Mouse (Mus musculus) CH12.LX (cell line): Measurements from ENCODE around the gene Kmt5c. TPM values are rescaled to one million over a fixed set of nuclear protein-coding genes. Genes with fewer than 3 reads are reported as not detected.

Experiments
- DNase-seq: peaks from one replicate; pipeline ENCODE4 v3.0.0-alpha.2; 2013; ENCODE audit errors: extremely low read depth
- H3K27ac ChIP-seq: 2 replicates; pipeline ENCODE4 v1.5.1; 2012; ENCODE audit warnings: low read depth, mild to moderate bottlenecking, control low read depth, moderate library complexity; ENCODE audit not compliant: insufficient read depth
- H3K27me3 ChIP-seq: replicated peaks from 2 replicates; pipeline ENCODE3; 2012; ENCODE audit warnings: inconsistent platforms
- H3K36me3 ChIP-seq, 2 experiments: replicated peaks in 1 of 2; 2 replicates each; pipeline versions ENCODE3 to v1.6.1; 2012; ENCODE audit warnings: inconsistent platforms in 1 of 2, low read length in 1 of 2, mild to moderate bottlenecking in 1 of 2, mixed read lengths in 1 of 2, moderate library complexity in 1 of 2; ENCODE audit not compliant: control insufficient read depth in 1 of 2, insufficient read depth in 1 of 2
- H3K4me1 ChIP-seq, 2 experiments: 2 replicates each; pipeline ENCODE4 v1.6.1; 2012; ENCODE audit warnings: inconsistent platforms in 1 of 2, moderate library complexity in 1 of 2; ENCODE audit not compliant: insufficient read depth in 2 of 2, control insufficient read depth in 1 of 2
- H3K4me2 ChIP-seq: 2 replicates; pipeline ENCODE4 v1.6.1; 2012; ENCODE audit warnings: low read depth, mild to moderate bottlenecking, control low read depth; ENCODE audit not compliant: poor library complexity, insufficient read depth, severe bottlenecking
- H3K4me3 ChIP-seq, 3 experiments: fragments of 150-350 bp in 1 of 3; sonication (generic) in 1 of 3; replicated peaks in 1 of 3; 2 replicates each; pipeline versions ENCODE3 to v1.5.1; 2011 to 2012; ENCODE audit warnings: low read depth in 2 of 3, low read length in 2 of 3, mild to moderate bottlenecking in 2 of 3, moderate library complexity in 2 of 3, control low read depth in 1 of 3, improper control_type of control experiment in 1 of 3, inconsistent platforms in 1 of 3, mixed read lengths in 1 of 3; ENCODE audit not compliant: poor library complexity in 1 of 3
- H3K79me2 ChIP-seq: replicated peaks from 2 replicates; pipeline ENCODE4 v1.6.1; 2012; ENCODE audit warnings: mild to moderate bottlenecking, moderate library complexity; ENCODE audit not compliant: control insufficient read depth, poor library complexity, insufficient read depth, severe bottlenecking; ENCODE audit errors: extremely low read depth
- H3K9ac ChIP-seq: 2 replicates; pipeline ENCODE4 v1.6.1; 2012; ENCODE audit warnings: low read depth, mild to moderate bottlenecking, control low read depth, moderate library complexity; ENCODE audit not compliant: insufficient read depth
- H3K9me3 ChIP-seq: replicated peaks from 2 replicates; pipeline ENCODE3; 2012; ENCODE audit warnings: low read length, inconsistent platforms, mixed read lengths
- CHD1 ChIP-seq: IDR thresholded peaks from 2 replicates; pipeline ENCODE4 v1.6.1; 2012; ENCODE audit warnings: low read depth, low read length, improper control_type of control experiment, inconsistent platforms
- CTCF ChIP-seq, 2 experiments: IDR thresholded peaks in 1 of 2; conservative IDR thresholded peaks in 1 of 2; 2 replicates each; pipeline ENCODE4 v1.5.1; 2011 to 2012; ENCODE audit warnings: low read depth in 2 of 2, low read length in 2 of 2, improper control_type of control experiment in 1 of 2, inconsistent platforms in 1 of 2, mild to moderate bottlenecking in 1 of 2, moderate library complexity in 1 of 2
- E2F4 ChIP-seq: IDR thresholded peaks from 2 replicates; pipeline ENCODE4 v1.6.1; 2011; ENCODE audit warnings: low read depth, low read length, improper control_type of control experiment; ENCODE audit not compliant: insufficient replicate concordance
- ETS1 ChIP-seq: conservative IDR thresholded peaks from 2 replicates; pipeline ENCODE4 v1.6.1; 2012; ENCODE audit warnings: low read depth, mild to moderate bottlenecking, inconsistent platforms, low read length, improper control_type of control experiment, moderate library complexity
- HCFC1 ChIP-seq: IDR thresholded peaks from 2 replicates; pipeline ENCODE4 v1.6.1; 2012; ENCODE audit warnings: low read depth, mild to moderate bottlenecking, inconsistent platforms, low read length, improper control_type of control experiment
- IRF4 ChIP-seq: IDR thresholded peaks from 2 replicates; pipeline ENCODE4 v1.6.1; 2014; ENCODE audit warnings: low read depth, mild to moderate bottlenecking, inconsistent platforms, low read length, improper control_type of control experiment
- JUND ChIP-seq: conservative IDR thresholded peaks from 2 replicates; pipeline ENCODE4 v1.6.1; 2011; ENCODE audit warnings: low read depth, low read length, improper control_type of control experiment
- MAX ChIP-seq: IDR thresholded peaks from 2 replicates; pipeline ENCODE4 v1.6.1; 2011; ENCODE audit warnings: low read length, improper control_type of control experiment
- MYC ChIP-seq: IDR thresholded peaks from 2 replicates; pipeline ENCODE4 v1.6.1; 2011; ENCODE audit warnings: low read depth, mild to moderate bottlenecking, improper control_type of control experiment, low read length
- NELFE ChIP-seq: IDR thresholded peaks from 2 replicates; pipeline ENCODE4 v1.6.1; 2011; ENCODE audit warnings: low read depth, low read length, improper control_type of control experiment
- NRF1 ChIP-seq: IDR thresholded peaks from 2 replicates; pipeline ENCODE4 v1.6.1; 2014; ENCODE audit warnings: low read depth, mild to moderate bottlenecking, inconsistent platforms, low read length, improper control_type of control experiment, moderate library complexity
- PAX5 ChIP-seq: IDR thresholded peaks from 2 replicates; pipeline ENCODE4 v1.6.1; 2012; ENCODE audit warnings: low read length, inconsistent platforms, mixed read lengths
- SIN3A ChIP-seq: IDR thresholded peaks from 2 replicates; pipeline ENCODE4 v1.6.1; 2012; ENCODE audit warnings: low read length, improper control_type of control experiment, inconsistent platforms
- TBP ChIP-seq: conservative IDR thresholded peaks from 2 replicates; pipeline ENCODE4 v1.6.1; 2011; ENCODE audit warnings: low read depth, low read length, improper control_type of control experiment
- TCF12 ChIP-seq: IDR thresholded peaks from 2 replicates; pipeline ENCODE4 v1.6.1; 2014; ENCODE audit warnings: low read depth, mild to moderate bottlenecking, inconsistent platforms, low read length, improper control_type of control experiment
- USF1 ChIP-seq: IDR thresholded peaks from 2 replicates; pipeline ENCODE4 v1.6.1; 2014; ENCODE audit warnings: low read depth, mild to moderate bottlenecking, inconsistent platforms, low read length, improper control_type of control experiment
- USF2 ChIP-seq: conservative IDR thresholded peaks from 2 replicates; pipeline ENCODE4 v1.6.1; 2011; ENCODE audit warnings: low read depth, low read length, improper control_type of control experiment
- ZC3H11A ChIP-seq: IDR thresholded peaks from 2 replicates; pipeline ENCODE4 v1.6.1; 2012; ENCODE audit warnings: low read depth, mild to moderate bottlenecking, inconsistent platforms, low read length, improper control_type of control experiment
- ZKSCAN1 ChIP-seq: IDR thresholded peaks from 2 replicates; pipeline ENCODE4 v1.6.1; 2012; ENCODE audit warnings: low read depth, inconsistent platforms, low read length, improper control_type of control experiment, borderline replicate concordance
- ZMIZ1 ChIP-seq: IDR thresholded peaks from 2 replicates; pipeline ENCODE4 v1.6.1; 2012; ENCODE audit warnings: low read depth, mild to moderate bottlenecking, inconsistent platforms, low read length, improper control_type of control experiment
- dilution Hi-C: fragments of 300-500 bp; cut with MboI; formaldehyde crosslinking; loops from 2 replicates; pipeline ENCODE4 v1.14.3; 2020; ENCODE audit warnings: low sequenced_read_pairs; ENCODE audit not compliant: extremely low pct_unique_long_range_greater_than_20kb, extremely low pct_ligation_motif_present
- in situ Hi-C: fragments of 300-500 bp; cut with MboI; formaldehyde crosslinking; loops from 3 replicates; pipeline ENCODE4 v1.14.3; 2019; ENCODE audit warnings: low sequenced_read_pairs, low pct_ligation_motif_present, low pct_unique_long_range_greater_than_20kb, mixed read lengths
- polyA plus RNA-seq: library from polyadenylated mRNA; unstranded; fragments of >175 nt; gene quantifications from 2 replicates; pipeline ENCODE4 v1.2.1, GENCODE M21; 2012; ENCODE audit warnings: low read depth; ENCODE audit not compliant: insufficient read length
- total RNA-seq, 2 experiments: library from RNA; depleted of rRNA; stranded (reverse); fragments of 300-350 nt in 1 of 2; fragments of >200 nt in 1 of 2; gene quantifications; 2 replicates each; pipeline ENCODE4 v1.2.3; 2012 to 2014

Gene Kmt5c
- total and polyA plus RNA-seq, 3 experiments, result 41.2 to 46.7 (median 41.3) TPM

DNA sequence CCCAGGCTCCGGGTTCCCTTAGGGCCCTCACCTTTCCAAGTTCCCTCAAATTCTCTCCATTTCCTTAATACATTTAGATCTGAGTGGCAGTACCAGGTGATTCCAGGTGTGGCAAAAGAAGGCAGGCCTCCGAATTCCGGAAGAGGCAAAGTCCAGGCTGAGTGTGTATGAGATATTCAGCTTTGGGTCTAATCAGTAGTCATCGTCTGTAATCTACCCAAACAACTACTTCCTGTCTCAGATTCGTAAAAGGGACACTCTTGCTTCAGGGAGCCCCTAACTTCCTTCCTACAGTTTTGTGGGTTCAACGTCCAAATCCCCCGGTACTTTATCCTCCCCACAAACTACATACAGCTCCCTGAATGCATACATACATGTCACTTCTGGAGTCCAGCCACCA lies 14.7 kb upstream of the Kmt5c start, which contains the start of gene Tmem150b:
Tmem150b (minus strand) TSS at position 81 of the 400 bp plus-strand sequence.
- dilution Hi-C loops, result no loop called here
- Histone ChIP-seq H3K27ac (no peak within 1 kb of the TSS), H3K36me3 (no peaks in the 10 kb centered on the region), H3K9ac (no peak within 1 kb of the TSS), H3K4me3 (no peak within 1 kb of the TSS), H3K9me3 (no peaks in the 10 kb centered on the region), H3K4me1 (peaks cover 0 to 18% of the 10 kb centered on the region in 2 experiments; a peak in 2 of 4 replicates), H3K79me2 (no peaks in the 10 kb centered on the region), H3K4me2 (no peak within 1 kb of the TSS), H3K27me3 (no peaks in the 10 kb centered on the region)
- no peak for TF ChIP-seq E2F4
- DNase-seq, result no peak
- in situ Hi-C loops, result no loop called here

- Histone ChIP-seq H3K4me1 (peaks cover 0 to 5% of the 10 kb centered on the region in 2 experiments; a peak in 3 of 4 replicates), H3K9me3 (no peaks in the 10 kb centered on the region), H3K27ac (no peak overlapping the region), H3K4me3 (no peak overlapping the region), H3K36me3 (no peaks in the 10 kb centered on the region), H3K9ac (no peak overlapping the region), H3K27me3 (no peaks in the 10 kb centered on the region), H3K79me2 (no peaks in the 10 kb centered on the region), H3K4me2 (no peak overlapping the region)
- no peak for DNase-seq
- TF ChIP-seq USF1, result no peak
- no peak for TF ChIP-seq MYC
- TF ChIP-seq SIN3A, result no peak
- TF ChIP-seq TCF12, result no peak
- no peak for TF ChIP-seq ZC3H11A
- no peak for TF ChIP-seq ZKSCAN1
- TF ChIP-seq JUND, result no peak
- no peak for TF ChIP-seq ETS1
- no peak for TF ChIP-seq IRF4
- TF ChIP-seq CHD1, result no peak
- no peak for TF ChIP-seq E2F4
- dilution Hi-C loops (no loop called here), in situ Hi-C loops (no loop called here)
Observed at GRCm38 (mm10) chr7:4731090-4731489, 8.8 kb upstream of the Kmt5c start.

GRCm38 (mm10) chr7:4732968-4733392 lies 6.9 kb upstream of the Kmt5c start:
- Histone ChIP-seq H3K9ac (no peak overlapping the region), H3K27ac (no peak overlapping the region)
- in situ Hi-C loops, result no loop called here

More at GRCm38 (mm10) chr7:4732968-4733392, 6.9 kb upstream of the Kmt5c start:
- dilution Hi-C loops, result no loop called here
- Histone ChIP-seq H3K36me3 (no peaks in the 10 kb centered on the region), H3K9me3 (no peaks in the 10 kb centered on the region), H3K4me3 (no peak overlapping the region), H3K4me1 (peaks cover 0 to 5% of the 10 kb centered on the region in 2 experiments; a peak in 3 of 4 replicates), H3K27me3 (no peaks in the 10 kb centered on the region), H3K79me2 (no peaks in the 10 kb centered on the region), H3K4me2 (no peak overlapping the region)
- TF ChIP-seq JUND, result no peak
- no peak for TF ChIP-seq ETS1
- no peak for TF ChIP-seq USF2
- TF ChIP-seq NRF1, result no peak
- TF ChIP-seq NELFE, result no peak
- no peak for TF ChIP-seq PAX5
- TF ChIP-seq MAX, result no peak
- TF ChIP-seq HCFC1, result no peak
- no peak for TF ChIP-seq ZMIZ1
- no peak for TF ChIP-seq MYC
- TF ChIP-seq CHD1, result no peak
- TF ChIP-seq CTCF (conservative IDR thresholded peaks at IDR 0.05 in 1 of 2, IDR thresholded peaks at IDR 0.05 in 1 of 2; ENCODE audit: low read depth in 2 of 2, low read length in 2 of 2), result no peak
- TF ChIP-seq TBP, result no peak
- DNase-seq, result no peak
